Mouse (Mus musculus) heart, postnatal 25 days (tissue): ENCODE measurements around the gene Scn7a. TPM values are rescaled to one million over a fixed set of nuclear protein-coding genes. Genes with fewer than 3 reads are reported as not detected.

Source experiments
- DNase-seq: peaks from one replicate; pipeline ENCODE4 v3.0.0; 2022; ENCODE audit warnings: low spot score
- intact Hi-C: fragments of 180-260 bp; cut with DNase I; formaldehyde crosslinking; loops from one replicate; pipeline ENCODE4 v1.15.1; 2025
- total RNA-seq, 2 experiments: library from RNA; stranded (reverse); gene quantifications; 2 replicates each; pipeline ENCODE4 v1.2.3; 2021

Gene Scn7a
- 10 to 100 TPM in 1 of 2 experiments, 1 to 10 TPM in 1; 9.0 to 11.4 TPM for total RNA-seq

- DNase-seq, result peak; percentile 22
- intact Hi-C loops, result no loop called here
These were observed at the start of gene Scn7a for GRCm38 (mm10) chr2:66784765-66785164. Gene Scn7a (minus strand): TSS chr2:66784914.

- no peak for DNase-seq
- intact Hi-C loops, result no loop called here
These were observed 43.0 kb upstream of the Scn7a start for GRCm38 (mm10) chr2:66827729-66828128.

GRCm38 (mm10) chr2:66819862-66820559 is 35.3 kb upstream of the Scn7a start:
- no peak for DNase-seq
- intact Hi-C loops, result no loop called here

- DNase-seq, result no peak
These were observed 15.0 kb upstream of the Scn7a start for GRCm38 (mm10) chr2:66799676-66800249.

GRCm38 (mm10) chr2:66797493-66797892 is 12.8 kb upstream of the Scn7a start:
- no peak for DNase-seq

More at GRCm38 (mm10) chr2:66799676-66800249, 15.0 kb upstream of the Scn7a start:
- intact Hi-C loops, result loop anchor here (2.0 to 5.0 kb wide), 3 partner anchors 37 to 542 kb away; partner anchors contain the start of gene Ttc21b

GRCm38 (mm10) chr2:66791629-66792028 is 6.9 kb upstream of the Scn7a start:
- intact Hi-C loops, result no loop called here
- DNase-seq, result no peak

More at GRCm38 (mm10) chr2:66797493-66797892, 12.8 kb upstream of the Scn7a start:
- intact Hi-C loops, result loop anchor here (5.0 kb wide), 1 partner anchor 35 kb away; no protein-coding TSS in a partner anchor

- intact Hi-C loops, result no loop called here
- DNase-seq, result peak; percentile 45
These were observed 3.8 kb downstream of the Scn7a start for GRCm38 (mm10) chr2:66780884-66781283.

- DNase-seq, result no peak
These were observed 16.7 kb downstream of the Scn7a start for GRCm38 (mm10) chr2:66767980-66768379.

GRCm38 (mm10) chr2:66765170-66765569 is 19.5 kb downstream of the Scn7a start:
- no peak for DNase-seq
- intact Hi-C loops, result no loop called here

More at GRCm38 (mm10) chr2:66767980-66768379, 16.7 kb downstream of the Scn7a start:
- intact Hi-C loops, result no loop called here

GRCm38 (mm10) chr2:66762905-66763304 is 21.8 kb downstream of the Scn7a start:
- intact Hi-C loops, result loop anchor here (5.0 kb wide), 1 partner anchor 34 kb away; no protein-coding TSS in a partner anchor
- no peak for DNase-seq

- no peak for DNase-seq
- intact Hi-C loops, result no loop called here
These were observed 56.7 kb downstream of the Scn7a start for GRCm38 (mm10) chr2:66728002-66728401.

GRCm38 (mm10) chr2:66727585-66727974 is 57.1 kb downstream of the Scn7a start:
- no peak for DNase-seq
- intact Hi-C loops, result no loop called here

- DNase-seq, result no peak
These were observed 57.7 kb downstream of the Scn7a start for GRCm38 (mm10) chr2:66726878-66727584.

GRCm38 (mm10) chr2:66712071-66712470 is 72.6 kb downstream of the Scn7a start:
- intact Hi-C loops, result no loop called here
- DNase-seq, result no peak

More at GRCm38 (mm10) chr2:66726878-66727584, 57.7 kb downstream of the Scn7a start:
- intact Hi-C loops, result no loop called here

- no peak for DNase-seq
- intact Hi-C loops, result no loop called here
These were observed 92.4 kb downstream of the Scn7a start for GRCm38 (mm10) chr2:66692300-66692699.

- DNase-seq, result no peak
- intact Hi-C loops, result no loop called here
These were observed 122.7 kb downstream of the Scn7a start for GRCm38 (mm10) chr2:66661988-66662387.

- DNase-seq, result no peak
- intact Hi-C loops, result no loop called here
These were observed 128.3 kb downstream of the Scn7a start for GRCm38 (mm10) chr2:66656430-66656829.

- DNase-seq, result no peak
- intact Hi-C loops, result no loop called here
These were observed 129.3 kb downstream of the Scn7a start for GRCm38 (mm10) chr2:66655431-66655830.

- DNase-seq, result no peak
- intact Hi-C loops, result loop anchor here (10.0 kb wide), 1 partner anchor 390 kb away; the partner anchor contains the start of gene Ttc21b
These were observed 140.3 kb downstream of the Scn7a start for GRCm38 (mm10) chr2:66644384-66644783.

GRCm38 (mm10) chr2:66634580-66635359 is 149.9 kb downstream of the Scn7a start, which contains the start of gene Scn9a:
Gene Scn9a (minus strand): TSS chr2:66634962.
- intact Hi-C loops, result no loop called here

More at GRCm38 (mm10) chr2:66634580-66635359, 149.9 kb downstream of the Scn7a start, which contains the start of gene Scn9a:
- no peak for DNase-seq
